Mouse (Mus musculus): ENCODE measurements around the gene Gm15127. TPM values are rescaled to one million over a fixed set of nuclear protein-coding genes. Genes with fewer than 3 reads are reported as not detected.

The Gm15127 gene
- not detected in 4 replicates for total RNA-seq (2023)

DNA sequence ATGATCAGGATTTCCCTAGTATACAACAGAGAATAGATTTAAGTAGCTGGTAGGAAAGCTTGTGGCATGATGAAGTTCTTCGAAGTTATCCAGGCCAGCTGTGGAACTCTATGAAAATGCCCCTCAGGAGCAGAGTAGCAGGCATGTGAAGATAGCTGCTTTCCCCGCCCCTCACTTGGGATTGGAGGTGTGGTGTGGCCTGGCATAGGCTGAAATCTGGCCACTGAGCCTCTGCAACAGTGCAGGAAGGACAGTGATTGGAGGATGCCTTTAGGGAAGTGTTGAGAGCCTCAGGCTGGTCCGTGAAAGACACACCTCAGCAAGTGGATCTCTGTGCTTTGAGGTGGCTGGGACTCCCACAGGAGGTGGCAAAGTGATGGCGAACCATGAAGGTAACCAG is at the start of gene Gm15127:
Gene Gm15127, plus strand, starts transcription at position 301 of the 400 bp plus-strand sequence.

DNA sequence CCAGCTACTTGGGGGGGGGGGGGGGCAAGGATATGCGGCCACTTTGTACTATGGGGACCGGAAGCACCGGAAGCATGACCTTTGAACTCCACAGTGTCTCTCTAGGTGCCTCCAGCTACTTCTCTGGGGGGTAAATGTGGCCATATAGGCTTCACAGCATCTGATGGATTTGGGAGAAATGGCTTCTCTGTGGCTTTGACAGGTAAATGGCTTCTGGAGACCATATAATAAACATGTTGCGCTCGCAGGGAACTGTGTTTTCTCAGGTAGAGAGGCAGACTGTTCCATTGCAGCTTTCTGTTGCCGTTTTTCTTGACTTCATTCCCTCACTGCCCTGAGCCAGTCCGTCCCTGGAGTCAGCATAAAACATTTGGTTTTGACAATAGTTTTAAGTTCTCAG is 48.3 kb upstream of the Gm15127 start, which contains the start of gene Gm8334:
Gene Gm8334, minus strand, starts transcription at position 101 of the 400 bp plus-strand sequence.

Other genes starting within 250 kb of the Gm15127 start
- not detected in 4 replicates for gene Gm15114, start 174.6 kb upstream of the Gm15127 start, total RNA-seq (2023)
- gene Gm8334, start 48.4 kb upstream of the Gm15127 start, total RNA-seq (2023), result not detected in 4 replicates
- not detected in 4 replicates for gene Luzp4, start 194.0 kb downstream of the Gm15127 start, total RNA-seq (2023)